Mouse (Mus musculus) CH12.LX (cell line): ENCODE measurements around the gene Snrpd2. TPM values are rescaled to one million over a fixed set of nuclear protein-coding genes. Genes with fewer than 3 reads are reported as not detected.

Experiments used
- DNase-seq: peaks from one replicate; pipeline ENCODE4 v3.0.0-alpha.2; 2013; ENCODE audit errors: extremely low read depth
- H3K27ac ChIP-seq: 2 replicates; pipeline ENCODE4 v1.5.1; 2012; ENCODE audit warnings: low read depth, mild to moderate bottlenecking, control low read depth, moderate library complexity; ENCODE audit not compliant: insufficient read depth
- H3K27me3 ChIP-seq: replicated peaks from 2 replicates; pipeline ENCODE3; 2012; ENCODE audit warnings: inconsistent platforms
- H3K36me3 ChIP-seq, 2 experiments: replicated peaks in 1 of 2; 2 replicates each; pipeline versions ENCODE3 to v1.6.1; 2012; ENCODE audit warnings: inconsistent platforms in 1 of 2, low read length in 1 of 2, mild to moderate bottlenecking in 1 of 2, mixed read lengths in 1 of 2, moderate library complexity in 1 of 2; ENCODE audit not compliant: control insufficient read depth in 1 of 2, insufficient read depth in 1 of 2
- H3K4me1 ChIP-seq, 2 experiments: 2 replicates each; pipeline ENCODE4 v1.6.1; 2012; ENCODE audit warnings: inconsistent platforms in 1 of 2, moderate library complexity in 1 of 2; ENCODE audit not compliant: insufficient read depth in 2 of 2, control insufficient read depth in 1 of 2
- H3K4me2 ChIP-seq: 2 replicates; pipeline ENCODE4 v1.6.1; 2012; ENCODE audit warnings: low read depth, mild to moderate bottlenecking, control low read depth; ENCODE audit not compliant: poor library complexity, insufficient read depth, severe bottlenecking
- H3K4me3 ChIP-seq, 3 experiments: fragments of 150-350 bp in 1 of 3; sonication (generic) in 1 of 3; replicated peaks in 1 of 3; 2 replicates each; pipeline versions ENCODE3 to v1.5.1; 2011 to 2012; ENCODE audit warnings: low read depth in 2 of 3, low read length in 2 of 3, mild to moderate bottlenecking in 2 of 3, moderate library complexity in 2 of 3, control low read depth in 1 of 3, improper control_type of control experiment in 1 of 3, inconsistent platforms in 1 of 3, mixed read lengths in 1 of 3; ENCODE audit not compliant: poor library complexity in 1 of 3
- H3K79me2 ChIP-seq: replicated peaks from 2 replicates; pipeline ENCODE4 v1.6.1; 2012; ENCODE audit warnings: mild to moderate bottlenecking, moderate library complexity; ENCODE audit not compliant: control insufficient read depth, poor library complexity, insufficient read depth, severe bottlenecking; ENCODE audit errors: extremely low read depth
- H3K9ac ChIP-seq: 2 replicates; pipeline ENCODE4 v1.6.1; 2012; ENCODE audit warnings: low read depth, mild to moderate bottlenecking, control low read depth, moderate library complexity; ENCODE audit not compliant: insufficient read depth
- H3K9me3 ChIP-seq: replicated peaks from 2 replicates; pipeline ENCODE3; 2012; ENCODE audit warnings: low read length, inconsistent platforms, mixed read lengths
- BHLHE40 ChIP-seq: IDR thresholded peaks from 2 replicates; pipeline ENCODE4 v1.6.1; 2011; ENCODE audit warnings: mild to moderate bottlenecking, low read depth, low read length, improper control_type of control experiment
- CHD1 ChIP-seq: IDR thresholded peaks from 2 replicates; pipeline ENCODE4 v1.6.1; 2012; ENCODE audit warnings: low read depth, low read length, improper control_type of control experiment, inconsistent platforms
- CHD2 ChIP-seq: IDR thresholded peaks from 2 replicates; pipeline ENCODE4 v1.6.1; 2011; ENCODE audit warnings: low read length, improper control_type of control experiment
- ELF1 ChIP-seq: IDR thresholded peaks from 2 replicates; pipeline ENCODE4 v1.6.1; 2014; ENCODE audit warnings: low read depth, mild to moderate bottlenecking, inconsistent platforms, low read length, improper control_type of control experiment
- GABPA ChIP-seq: IDR thresholded peaks from 2 replicates; pipeline ENCODE4 v1.6.1; 2012; ENCODE audit warnings: low read depth, low read length, improper control_type of control experiment, inconsistent platforms; ENCODE audit not compliant: insufficient replicate concordance
- IRF4 ChIP-seq: IDR thresholded peaks from 2 replicates; pipeline ENCODE4 v1.6.1; 2014; ENCODE audit warnings: low read depth, mild to moderate bottlenecking, inconsistent platforms, low read length, improper control_type of control experiment
- JUN ChIP-seq: IDR thresholded peaks from 2 replicates; pipeline ENCODE4 v1.6.1; 2011; ENCODE audit warnings: low read depth, mild to moderate bottlenecking, low read length, improper control_type of control experiment, moderate library complexity; ENCODE audit not compliant: insufficient read depth
- JUND ChIP-seq: conservative IDR thresholded peaks from 2 replicates; pipeline ENCODE4 v1.6.1; 2011; ENCODE audit warnings: low read depth, low read length, improper control_type of control experiment
- KAT2A ChIP-seq: IDR thresholded peaks from 2 replicates; pipeline ENCODE4 v1.6.1; 2012; ENCODE audit warnings: low read length, improper control_type of control experiment, inconsistent platforms; ENCODE audit not compliant: insufficient replicate concordance
- MAFK ChIP-seq: IDR thresholded peaks from 2 replicates; pipeline ENCODE4 v1.6.1; 2011; ENCODE audit warnings: low read length, improper control_type of control experiment; ENCODE audit not compliant: insufficient replicate concordance
- MAX ChIP-seq: IDR thresholded peaks from 2 replicates; pipeline ENCODE4 v1.6.1; 2011; ENCODE audit warnings: low read length, improper control_type of control experiment
- MAZ ChIP-seq: IDR thresholded peaks from 2 replicates; pipeline ENCODE4 v1.6.1; 2012; ENCODE audit warnings: low read depth, mild to moderate bottlenecking, inconsistent platforms, low read length, improper control_type of control experiment, moderate library complexity
- MYC ChIP-seq: IDR thresholded peaks from 2 replicates; pipeline ENCODE4 v1.6.1; 2011; ENCODE audit warnings: low read depth, mild to moderate bottlenecking, improper control_type of control experiment, low read length
- NELFE ChIP-seq: IDR thresholded peaks from 2 replicates; pipeline ENCODE4 v1.6.1; 2011; ENCODE audit warnings: low read depth, low read length, improper control_type of control experiment
- PAX5 ChIP-seq: IDR thresholded peaks from 2 replicates; pipeline ENCODE4 v1.6.1; 2012; ENCODE audit warnings: low read length, inconsistent platforms, mixed read lengths
- POLR2A ChIP-seq: IDR thresholded peaks from 2 replicates; pipeline ENCODE4 v1.6.1; 2011; ENCODE audit warnings: low read depth, mild to moderate bottlenecking, improper control_type of control experiment, low read length
- RAD21 ChIP-seq: IDR thresholded peaks from 2 replicates; pipeline ENCODE4 v1.6.1; 2011; ENCODE audit warnings: low read depth, mild to moderate bottlenecking, low read length, improper control_type of control experiment, moderate library complexity
- RCOR1 ChIP-seq: conservative IDR thresholded peaks from 2 replicates; pipeline ENCODE4 v1.6.1; 2012; ENCODE audit warnings: low read depth, mild to moderate bottlenecking, inconsistent platforms, low read length, improper control_type of control experiment
- SIN3A ChIP-seq: IDR thresholded peaks from 2 replicates; pipeline ENCODE4 v1.6.1; 2012; ENCODE audit warnings: low read length, improper control_type of control experiment, inconsistent platforms
- TCF12 ChIP-seq: IDR thresholded peaks from 2 replicates; pipeline ENCODE4 v1.6.1; 2014; ENCODE audit warnings: low read depth, mild to moderate bottlenecking, inconsistent platforms, low read length, improper control_type of control experiment
- UBTF ChIP-seq: IDR thresholded peaks from 2 replicates; pipeline ENCODE4 v1.6.1; 2012; ENCODE audit warnings: low read depth, mild to moderate bottlenecking, inconsistent platforms, low read length, improper control_type of control experiment, moderate library complexity
- USF1 ChIP-seq: IDR thresholded peaks from 2 replicates; pipeline ENCODE4 v1.6.1; 2014; ENCODE audit warnings: low read depth, mild to moderate bottlenecking, inconsistent platforms, low read length, improper control_type of control experiment
- ZC3H11A ChIP-seq: IDR thresholded peaks from 2 replicates; pipeline ENCODE4 v1.6.1; 2012; ENCODE audit warnings: low read depth, mild to moderate bottlenecking, inconsistent platforms, low read length, improper control_type of control experiment
- ZKSCAN1 ChIP-seq: IDR thresholded peaks from 2 replicates; pipeline ENCODE4 v1.6.1; 2012; ENCODE audit warnings: low read depth, inconsistent platforms, low read length, improper control_type of control experiment, borderline replicate concordance
- dilution Hi-C: fragments of 300-500 bp; cut with MboI; formaldehyde crosslinking; loops from 2 replicates; pipeline ENCODE4 v1.14.3; 2020; ENCODE audit warnings: low sequenced_read_pairs; ENCODE audit not compliant: extremely low pct_unique_long_range_greater_than_20kb, extremely low pct_ligation_motif_present
- in situ Hi-C: fragments of 300-500 bp; cut with MboI; formaldehyde crosslinking; loops from 3 replicates; pipeline ENCODE4 v1.14.3; 2019; ENCODE audit warnings: low sequenced_read_pairs, low pct_ligation_motif_present, low pct_unique_long_range_greater_than_20kb, mixed read lengths
- polyA plus RNA-seq: library from polyadenylated mRNA; unstranded; fragments of >175 nt; gene quantifications from 2 replicates; pipeline ENCODE4 v1.2.1, GENCODE M21; 2012; ENCODE audit warnings: low read depth; ENCODE audit not compliant: insufficient read length
- total RNA-seq, 2 experiments: library from RNA; depleted of rRNA; stranded (reverse); fragments of 300-350 nt in 1 of 2; fragments of >200 nt in 1 of 2; gene quantifications; 2 replicates each; pipeline ENCODE4 v1.2.3; 2012 to 2014

Snrpd2 gene
- total and polyA plus RNA-seq, 3 experiments: 177 to 348 (median 213) TPM

GRCm38 (mm10) chr7:19104486-19104885 lies 45.0 kb upstream of the Snrpd2 start:
- Histone ChIP-seq H3K9ac (no peak overlapping the region), H3K36me3 (no peaks in the 10 kb centered on the region), H3K27ac (no peak overlapping the region), H3K4me1 (peaks cover 4 to 11% of the 10 kb centered on the region in 2 experiments), H3K9me3 (no peaks in the 10 kb centered on the region), H3K79me2 (no peaks in the 10 kb centered on the region), H3K4me3 (no peak overlapping the region), H3K4me2 (no peak overlapping the region), H3K27me3 (peaks cover 89% of the 10 kb centered on the region)
- dilution Hi-C loops (no loop called here), in situ Hi-C loops (no loop called here)
- DNase-seq: no peak
- no peak for TF ChIP-seq NELFE
- peak; percentile 48; the same call in 1 of the 2 replicates for TF ChIP-seq MAX
- no peak for TF ChIP-seq MYC
- peak; percentile 91 for TF ChIP-seq BHLHE40
- no peak for TF ChIP-seq MAFK
- TF ChIP-seq CHD1: no peak
- TF ChIP-seq PAX5: no peak

- dilution Hi-C loops: no loop called here
- H3K9me3 ChIP-seq: no peaks in the 10 kb centered on the region
- H3K4me2 ChIP-seq: no peak overlapping the region
- H3K9ac ChIP-seq: no peak overlapping the region
- no peak for DNase-seq
- H3K27ac ChIP-seq: no peak overlapping the region
- no peaks in the 10 kb centered on the region for H3K36me3 ChIP-seq
- peaks cover 77% of the 10 kb centered on the region for H3K27me3 ChIP-seq
- peaks cover 10 to 22% of the 10 kb centered on the region in 2 experiments for H3K4me1 ChIP-seq
- no peak overlapping the region for H3K4me3 ChIP-seq
- H3K79me2 ChIP-seq: no peaks in the 10 kb centered on the region
- no peak for TF ChIP-seq NELFE
- TF ChIP-seq ELF1: no peak
- in situ Hi-C loops: no loop called here
These were observed 42.1 kb upstream of the Snrpd2 start for GRCm38 (mm10) chr7:19107436-19107835.

- Histone ChIP-seq H3K27ac (no peak overlapping the region), H3K9me3 (no peaks in the 10 kb centered on the region)
These were observed 40.0 kb upstream of the Snrpd2 start for GRCm38 (mm10) chr7:19109565-19109964.

More at GRCm38 (mm10) chr7:19109565-19109964, 40.0 kb upstream of the Snrpd2 start:
- in situ Hi-C loops (no loop called here), dilution Hi-C loops (no loop called here)
- Histone ChIP-seq H3K4me3 (no peak overlapping the region), H3K4me2 (no peak overlapping the region), H3K27me3 (peaks cover 74% of the 10 kb centered on the region), H3K36me3 (no peaks in the 10 kb centered on the region), H3K4me1 (peaks cover 8 to 16% of the 10 kb centered on the region in 2 experiments), H3K79me2 (no peaks in the 10 kb centered on the region), H3K9ac (no peak overlapping the region)
- DNase-seq: no peak
- TF ChIP-seq IRF4 (no peak), KAT2A (no peak), ELF1 (no peak), JUN (no peak), POLR2A (no peak), UBTF (no peak), SIN3A (no peak), ZC3H11A (no peak), RAD21 (no peak), GABPA (no peak), JUND (no peak), RCOR1 (no peak), CHD2 (no peak), TCF12 (no peak), USF1 (no peak), ZKSCAN1 (no peak), MAZ (no peak), MAX (no peak), MAFK (no peak)
